Mouse (Mus musculus) forebrain, embryonic 13.5 days (tissue): ENCODE data around the gene Camta1. TPM values are rescaled to one million over a fixed set of nuclear protein-coding genes. Genes with fewer than 3 reads are reported as not detected.

ENCODE experiments used
- ATAC-seq: fragments of 200-750 bp; cut with Nextera tagmentation; 2 replicates; pipeline ENCODE4 v1.8.0; 2017
- H3K27ac ChIP-seq: fragments of 300-500 bp; sonication (generic); 2 replicates; pipeline ENCODE4 v1.5.1; 2015; ENCODE audit warnings: inconsistent platforms, mild to moderate bottlenecking, moderate library complexity
- H3K27me3 ChIP-seq: fragments of 300-500 bp; sonication (generic); 2 replicates; pipeline ENCODE4 v1.6.1; 2015; ENCODE audit warnings: mild to moderate bottlenecking, inconsistent platforms
- H3K36me3 ChIP-seq: fragments of 300-500 bp; sonication (generic); 2 replicates; pipeline ENCODE4 v1.6.1; 2015; ENCODE audit warnings: mild to moderate bottlenecking, inconsistent platforms; ENCODE audit not compliant: poor library complexity, severe bottlenecking
- H3K4me1 ChIP-seq: fragments of 300-500 bp; sonication (generic); 2 replicates; pipeline ENCODE4 v1.6.1; 2015; ENCODE audit warnings: inconsistent platforms
- H3K4me2 ChIP-seq: fragments of 300-500 bp; sonication (generic); 2 replicates; pipeline ENCODE4 v1.6.1; 2015; ENCODE audit warnings: inconsistent platforms, mild to moderate bottlenecking, moderate library complexity
- H3K4me3 ChIP-seq: fragments of 300-500 bp; sonication (generic); 2 replicates; pipeline ENCODE4 v1.5.1; 2015; ENCODE audit warnings: mild to moderate bottlenecking, inconsistent platforms
- H3K9ac ChIP-seq: fragments of 300-500 bp; sonication (generic); 2 replicates; pipeline ENCODE4 v1.6.1; 2015; ENCODE audit warnings: mild to moderate bottlenecking, inconsistent platforms
- H3K9me3 ChIP-seq: fragments of 300-500 bp; sonication (generic); replicated peaks from 2 replicates; pipeline ENCODE4 v1.6.1; 2016; ENCODE audit warnings: inconsistent platforms
- WGBS: fragments of 180-500 bp; shearing (Covaris S2); methylation state at CpG from one replicate; pipeline ENCODE4 v1.1.7; 2015; 5-methylcytosine and 5-hydroxymethylcytosine counted together
- polyA plus RNA-seq: library from polyadenylated mRNA; unstranded; fragments of >200 nt; fragmentation: Nextera tagmentation; extraction: Ambion mirVana; gene quantifications from 2 replicates; pipeline ENCODE4 v1.2.1, GENCODE M21; 2015

The Camta1 gene
- polyA plus RNA-seq, 1 experiment from 2014 or later, result 150 TPM

- Histone ChIP-seq H3K4me2 (no peak overlapping the region), H3K4me1 (0 out of 2 replicates have a peak, but pooled peaks cover 3% of the 10 kb centered on the region), H3K4me3 (no peak overlapping the region), H3K9me3 (no peaks in the 10 kb centered on the region), H3K9ac (no peak overlapping the region), H3K27ac (no peak overlapping the region), H3K36me3 (no peaks in the 10 kb centered on the region), H3K27me3 (no peaks in the 10 kb centered on the region)
- 77% methylated on average over 7 of the region's 7 CpGs for WGBS
- no peak for ATAC-seq
Measured at GRCm38 (mm10) chr4:151752551-151752950, 109.1 kb downstream of the Camta1 start.

GRCm38 (mm10) chr4:151751270-151751945 lies 110.3 kb downstream of the Camta1 start:
- H3K27ac ChIP-seq, result no peak overlapping the region
- 87% methylated on average over 15 of the region's 15 CpGs for WGBS
- H3K4me1 ChIP-seq, result peaks cover 10% of the 10 kb centered on the region; the same call in 1 of the 2 replicates

GRCm38 (mm10) chr4:151747723-151748122 lies 114.0 kb downstream of the Camta1 start:
- Histone ChIP-seq H3K36me3 (no peaks in the 10 kb centered on the region), H3K9ac (no peak overlapping the region), H3K4me1 (peaks cover 15% of the 10 kb centered on the region; the same call in 1 of the 2 replicates), H3K9me3 (no peaks in the 10 kb centered on the region), H3K27me3 (no peaks in the 10 kb centered on the region), H3K4me2 (no peak overlapping the region), H3K27ac (no peak overlapping the region), H3K4me3 (no peak overlapping the region)
- WGBS, result 86% methylated on average over 6 of the region's 6 CpGs
- ATAC-seq, result no peak

More at GRCm38 (mm10) chr4:151751270-151751945, 110.3 kb downstream of the Camta1 start:
- Histone ChIP-seq H3K36me3 (no peaks in the 10 kb centered on the region), H3K9ac (no peak overlapping the region; the same call in 1 of the 2 replicates), H3K4me2 (no peak overlapping the region), H3K27me3 (no peaks in the 10 kb centered on the region), H3K9me3 (no peaks in the 10 kb centered on the region), H3K4me3 (no peak overlapping the region)
- ATAC-seq, result no peak

GRCm38 (mm10) chr4:151746002-151746606 lies 115.6 kb downstream of the Camta1 start:
- Histone ChIP-seq H3K9ac (no peak overlapping the region), H3K4me1 (peaks cover 26% of the 10 kb centered on the region), H3K4me3 (no peak overlapping the region), H3K27me3 (no peaks in the 10 kb centered on the region), H3K36me3 (no peaks in the 10 kb centered on the region), H3K4me2 (no peak overlapping the region), H3K27ac (no peak overlapping the region), H3K9me3 (no peaks in the 10 kb centered on the region)
- 15% methylated on average over 9 of the region's 9 CpGs for WGBS
- ATAC-seq, result no peak

GRCm38 (mm10) chr4:151741249-151742137 lies 120.2 kb downstream of the Camta1 start:
- Histone ChIP-seq H3K27ac (no peak overlapping the region), H3K9ac (no peak overlapping the region), H3K27me3 (no peaks in the 10 kb centered on the region), H3K4me2 (no peak overlapping the region), H3K36me3 (no peaks in the 10 kb centered on the region), H3K4me1 (peaks cover 33% of the 10 kb centered on the region), H3K4me3 (no peak overlapping the region), H3K9me3 (no peaks in the 10 kb centered on the region)
- no peak for ATAC-seq
- 69% methylated on average over 20 of the region's 20 CpGs for WGBS

- no peak overlapping the region for H3K9ac ChIP-seq
- 86% methylated on average over 11 of the region's 12 CpGs for WGBS
- ATAC-seq, result no peak
- peaks cover 27% of the 10 kb centered on the region for H3K4me1 ChIP-seq
- H3K9me3 ChIP-seq, result no peaks in the 10 kb centered on the region
- no peak overlapping the region for H3K4me2 ChIP-seq
- no peaks in the 10 kb centered on the region for H3K36me3 ChIP-seq
- H3K27ac ChIP-seq, result no peak overlapping the region
- no peaks in the 10 kb centered on the region for H3K27me3 ChIP-seq
- no peak overlapping the region for H3K4me3 ChIP-seq
Measured at GRCm38 (mm10) chr4:151739348-151739956, 122.2 kb downstream of the Camta1 start.

- Histone ChIP-seq H3K27ac (peak overlapping the region; percentile 3; the same call in 1 of the 2 replicates), H3K36me3 (no peaks in the 10 kb centered on the region), H3K4me2 (no peak overlapping the region), H3K4me3 (no peak overlapping the region), H3K27me3 (no peaks in the 10 kb centered on the region), H3K9me3 (no peaks in the 10 kb centered on the region), H3K4me1 (peaks cover 27% of the 10 kb centered on the region), H3K9ac (no peak overlapping the region)
- no peak for ATAC-seq
- WGBS, result 67% methylated on average over 11 of the region's 11 CpGs
Measured at GRCm38 (mm10) chr4:151738875-151739274, 122.8 kb downstream of the Camta1 start.

- no peaks in the 10 kb centered on the region for H3K27me3 ChIP-seq
- whole genome bisulfite sequencing, result 80% methylated on average over 5 of the region's 5 CpGs
- peaks cover 27% of the 10 kb centered on the region for H3K4me1 ChIP-seq
- H3K4me3 ChIP-seq, result no peak overlapping the region
- ATAC-seq, result no peak
- peak overlapping the region; percentile 3; the same call in 1 of the 2 replicates for H3K27ac ChIP-seq
- H3K9ac ChIP-seq, result no peak overlapping the region
- H3K36me3 ChIP-seq, result no peaks in the 10 kb centered on the region
- no peaks in the 10 kb centered on the region for H3K9me3 ChIP-seq
- H3K4me2 ChIP-seq, result no peak overlapping the region
Measured at GRCm38 (mm10) chr4:151738280-151738679, 123.4 kb downstream of the Camta1 start.

- Histone ChIP-seq H3K9me3 (no peaks in the 10 kb centered on the region), H3K4me2 (no peak overlapping the region), H3K36me3 (no peaks in the 10 kb centered on the region), H3K27ac (no peak overlapping the region), H3K9ac (no peak overlapping the region), H3K27me3 (no peaks in the 10 kb centered on the region), H3K4me3 (no peak overlapping the region), H3K4me1 (peaks cover 9% of the 10 kb centered on the region; the same call in 1 of the 2 replicates)
- WGBS, result 82% methylated on average over 10 of the region's 10 CpGs
- ATAC-seq, result no peak
Measured at GRCm38 (mm10) chr4:151732668-151733067, 129.0 kb downstream of the Camta1 start.

GRCm38 (mm10) chr4:151730037-151730759 lies 131.5 kb downstream of the Camta1 start:
- no peaks in the 10 kb centered on the region for H3K36me3 ChIP-seq
- 80% methylated on average over 4 of the region's 4 CpGs for WGBS
- ATAC-seq, result no peak

GRCm38 (mm10) chr4:151729116-151729515 lies 132.6 kb downstream of the Camta1 start:
- Histone ChIP-seq H3K9me3 (no peaks in the 10 kb centered on the region), H3K4me3 (no peak overlapping the region), H3K4me2 (no peak overlapping the region), H3K27me3 (no peaks in the 10 kb centered on the region), H3K9ac (no peak overlapping the region), H3K27ac (no peak overlapping the region), H3K4me1 (peaks cover 9% of the 10 kb centered on the region; the same call in 1 of the 2 replicates), H3K36me3 (no peaks in the 10 kb centered on the region)
- WGBS, result 78% methylated on average over 4 of the region's 4 CpGs
- no peak for ATAC-seq

More at GRCm38 (mm10) chr4:151730037-151730759, 131.5 kb downstream of the Camta1 start:
- no peaks in the 10 kb centered on the region for H3K9me3 ChIP-seq
- H3K27ac ChIP-seq, result no peak overlapping the region
- no peak overlapping the region for H3K9ac ChIP-seq
- H3K4me1 ChIP-seq, result peaks cover 9% of the 10 kb centered on the region; the same call in 1 of the 2 replicates
- no peaks in the 10 kb centered on the region for H3K27me3 ChIP-seq
- H3K4me2 ChIP-seq, result no peak overlapping the region
- no peak overlapping the region for H3K4me3 ChIP-seq
